Mouse (Mus musculus): ENCODE data around the gene Tmem30a. TPM values are rescaled to one million over a fixed set of nuclear protein-coding genes. Genes with fewer than 3 reads are reported as not detected.
A peak's percentile ranks its signal among the peaks of the same experiment; 100 is the strongest.

Gene Tmem30a
- polyA plus RNA-seq, 1 experiment from 2014 or later, result 84.9 TPM

GRCm38 (mm10) chr9:79823856-79824255 lies 30.5 kb upstream of the Tmem30a start:
- peaks cover 7% of the 10 kb centered on the region; the same call in 1 of the 2 replicates for H3K36me3 ChIP-seq (ENCODE audit: control insufficient read depth, insufficient read depth, low read length)
- H3K27ac ChIP-seq (ENCODE audit: low read depth, low read length), result no peak overlapping the region; the same call in 1 of the 2 replicates
- H3K4me2 ChIP-seq (ENCODE audit: low read depth, low read length, severe bottlenecking), result no peak overlapping the region
- peaks cover 8% of the 10 kb centered on the region; the same call in 1 of the 2 replicates for H3K4me1 ChIP-seq (replicated peaks; ENCODE audit: control insufficient read depth, insufficient read depth, low read length)
- WGBS, result 14% methylated on average over 2 of the region's 2 CpGs
- H3K4me3 ChIP-seq (ENCODE audit: low read depth, low read length), result no peak overlapping the region
- no peak overlapping the region for H3K9ac ChIP-seq (ENCODE audit: low read length)
- no peak for ATAC-seq (replicated peaks; ENCODE audit: low FRiP score)
- no peaks in the 10 kb centered on the region for H3K27me3 ChIP-seq (ENCODE audit: control insufficient read depth, insufficient read depth, low read length)
- H3K9me3 ChIP-seq (ENCODE audit: control insufficient read depth, low read length), result no peaks in the 10 kb centered on the region
- no peak for DNase-seq (ENCODE audit: low spot score)

GRCm38 (mm10) chr9:79823438-79823837 lies 30.1 kb upstream of the Tmem30a start:
- Histone ChIP-seq H3K9ac (ENCODE audit: low read length) (no peak overlapping the region), H3K4me1 (replicated peaks; ENCODE audit: control insufficient read depth, insufficient read depth, low read length) (peaks cover 8% of the 10 kb centered on the region; the same call in 1 of the 2 replicates), H3K27ac (ENCODE audit: low read depth, low read length) (peak overlapping the region; percentile 8; the same call in 1 of the 2 replicates), H3K4me2 (ENCODE audit: low read depth, low read length, severe bottlenecking) (no peak overlapping the region), H3K27me3 (ENCODE audit: control insufficient read depth, insufficient read depth, low read length) (no peaks in the 10 kb centered on the region), H3K4me3 (ENCODE audit: low read depth, low read length) (no peak overlapping the region), H3K9me3 (ENCODE audit: control insufficient read depth, low read length) (no peaks in the 10 kb centered on the region; the same call in 1 of the 2 replicates), H3K36me3 (ENCODE audit: control insufficient read depth, insufficient read depth, low read length) (peaks cover 11% of the 10 kb centered on the region; the same call in 1 of the 2 replicates)
- peak; percentile 90 for ATAC-seq (replicated peaks; ENCODE audit: low FRiP score)
- 18% methylated on average over 4 of the region's 4 CpGs for WGBS
- peak; percentile 61 for DNase-seq (ENCODE audit: low spot score)

DNA sequence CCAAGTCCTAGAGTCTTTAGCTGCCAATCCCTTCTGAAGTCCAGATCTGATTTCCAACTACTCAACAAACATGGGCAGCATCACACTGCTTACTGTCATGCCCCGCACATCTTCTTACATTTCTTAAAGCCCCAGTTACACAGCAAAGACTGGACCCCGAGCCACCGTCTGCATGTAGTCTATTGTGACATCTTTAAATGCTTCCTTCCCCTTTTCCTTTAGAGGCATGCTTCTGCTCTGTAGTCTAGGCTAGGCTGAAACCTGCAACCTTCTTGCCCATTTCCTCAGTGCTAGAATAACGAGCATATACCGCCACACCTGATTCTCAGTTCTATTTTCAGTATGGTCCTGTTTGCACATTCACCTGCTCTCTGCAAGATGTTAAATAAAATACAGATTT lies 23.2 kb upstream of the Tmem30a start:
- Histone ChIP-seq H3K27ac (ENCODE audit: low read depth, low read length) (no peak overlapping the region), H3K36me3 (ENCODE audit: control insufficient read depth, insufficient read depth, low read length) (peaks cover 17% of the 10 kb centered on the region; the same call in 1 of the 2 replicates), H3K27me3 (ENCODE audit: control insufficient read depth, insufficient read depth, low read length) (no peaks in the 10 kb centered on the region), H3K9ac (ENCODE audit: low read length) (no peak overlapping the region), H3K4me1 (replicated peaks; ENCODE audit: control insufficient read depth, insufficient read depth, low read length) (no peaks in the 10 kb centered on the region), H3K4me3 (ENCODE audit: low read depth, low read length) (no peak overlapping the region), H3K9me3 (ENCODE audit: control insufficient read depth, low read length) (peaks cover 4% of the 10 kb centered on the region; the same call in 1 of the 2 replicates), H3K4me2 (ENCODE audit: low read depth, low read length, severe bottlenecking) (no peak overlapping the region)
- 90% methylated on average over 5 of the region's 5 CpGs for WGBS
- DNase-seq (ENCODE audit: low spot score) (no peak), ATAC-seq (replicated peaks; ENCODE audit: low FRiP score) (no peak)

- H3K36me3 ChIP-seq (ENCODE audit: control insufficient read depth, insufficient read depth, low read length), result peaks cover 17% of the 10 kb centered on the region; the same call in 1 of the 2 replicates
- H3K4me3 ChIP-seq (ENCODE audit: low read depth, low read length), result no peak overlapping the region
- ATAC-seq (replicated peaks; ENCODE audit: low FRiP score), result no peak
- no peak overlapping the region for H3K9ac ChIP-seq (ENCODE audit: low read length)
- no peak overlapping the region for H3K27ac ChIP-seq (ENCODE audit: low read depth, low read length)
- H3K4me1 ChIP-seq (replicated peaks; ENCODE audit: control insufficient read depth, insufficient read depth, low read length), result no peaks in the 10 kb centered on the region
- DNase-seq (ENCODE audit: low spot score), result no peak
- H3K4me2 ChIP-seq (ENCODE audit: low read depth, low read length, severe bottlenecking), result no peak overlapping the region
- H3K27me3 ChIP-seq (ENCODE audit: control insufficient read depth, insufficient read depth, low read length), result no peaks in the 10 kb centered on the region
- 90% methylated on average over 11 of the region's 11 CpGs for WGBS
- peaks cover 4% of the 10 kb centered on the region; the same call in 1 of the 2 replicates for H3K9me3 ChIP-seq (ENCODE audit: control insufficient read depth, low read length)
Observed at GRCm38 (mm10) chr9:79816013-79816412, 22.7 kb upstream of the Tmem30a start.

GRCm38 (mm10) chr9:79814592-79814991 lies 21.3 kb upstream of the Tmem30a start:
- 93% methylated on average over 4 of the region's 4 CpGs for WGBS
- DNase-seq (ENCODE audit: low spot score), result no peak
- Histone ChIP-seq H3K4me1 (replicated peaks; ENCODE audit: control insufficient read depth, insufficient read depth, low read length) (no peaks in the 10 kb centered on the region), H3K4me3 (ENCODE audit: low read depth, low read length) (no peak overlapping the region), H3K4me2 (ENCODE audit: low read depth, low read length, severe bottlenecking) (no peak overlapping the region), H3K27ac (ENCODE audit: low read depth, low read length) (no peak overlapping the region), H3K9ac (ENCODE audit: low read length) (no peak overlapping the region), H3K36me3 (ENCODE audit: control insufficient read depth, insufficient read depth, low read length) (peaks cover 13% of the 10 kb centered on the region; the same call in 1 of the 2 replicates), H3K27me3 (ENCODE audit: control insufficient read depth, insufficient read depth, low read length) (no peaks in the 10 kb centered on the region), H3K9me3 (ENCODE audit: control insufficient read depth, low read length) (peaks cover 4% of the 10 kb centered on the region; the same call in 1 of the 2 replicates)
- ATAC-seq (replicated peaks; ENCODE audit: low FRiP score), result no peak

GRCm38 (mm10) chr9:79810969-79811902 lies 17.9 kb upstream of the Tmem30a start:
- no peak for ATAC-seq (replicated peaks; ENCODE audit: low FRiP score)
- WGBS, result 80% methylated on average over 10 of the region's 11 CpGs

DNA sequence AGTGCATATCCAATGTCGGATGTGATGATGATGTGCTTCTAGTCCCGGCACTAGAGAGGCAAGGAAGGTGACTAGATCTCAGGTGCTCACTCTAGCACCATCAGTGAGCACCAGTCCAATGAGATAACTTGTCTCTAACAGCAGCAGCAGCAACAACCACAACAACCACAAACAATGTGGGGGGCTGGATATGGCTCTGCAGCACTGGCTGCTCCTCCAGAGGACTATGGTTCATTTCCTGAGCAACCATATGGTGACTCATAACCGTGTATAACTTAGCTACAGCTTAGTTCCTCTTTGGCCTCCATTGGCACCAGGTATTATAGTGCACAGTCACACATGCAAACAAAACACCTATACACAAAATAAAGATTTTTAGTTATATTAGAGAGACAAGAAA lies 17.2 kb upstream of the Tmem30a start:
- H3K27me3 ChIP-seq (ENCODE audit: control insufficient read depth, insufficient read depth, low read length), result no peaks in the 10 kb centered on the region
- no peak for ATAC-seq (replicated peaks; ENCODE audit: low FRiP score)
- H3K4me3 ChIP-seq (ENCODE audit: low read depth, low read length), result no peak overlapping the region
- H3K27ac ChIP-seq (ENCODE audit: low read depth, low read length), result no peak overlapping the region
- no peak for DNase-seq (ENCODE audit: low spot score)
- no peaks in the 10 kb centered on the region for H3K9me3 ChIP-seq (ENCODE audit: control insufficient read depth, low read length)
- no peak overlapping the region for H3K9ac ChIP-seq (ENCODE audit: low read length)
- WGBS, result 91% methylated on average over 3 of the region's 3 CpGs
- H3K4me2 ChIP-seq (ENCODE audit: low read depth, low read length, severe bottlenecking), result no peak overlapping the region
- no peaks in the 10 kb centered on the region for H3K36me3 ChIP-seq (ENCODE audit: control insufficient read depth, insufficient read depth, low read length)
- H3K4me1 ChIP-seq (replicated peaks; ENCODE audit: control insufficient read depth, insufficient read depth, low read length), result no peaks in the 10 kb centered on the region

More at GRCm38 (mm10) chr9:79810969-79811902, 17.9 kb upstream of the Tmem30a start:
- Histone ChIP-seq H3K36me3 (ENCODE audit: control insufficient read depth, insufficient read depth, low read length) (no peaks in the 10 kb centered on the region), H3K27me3 (ENCODE audit: control insufficient read depth, insufficient read depth, low read length) (no peaks in the 10 kb centered on the region), H3K4me1 (replicated peaks; ENCODE audit: control insufficient read depth, insufficient read depth, low read length) (no peaks in the 10 kb centered on the region), H3K9me3 (ENCODE audit: control insufficient read depth, low read length) (no peaks in the 10 kb centered on the region), H3K4me3 (ENCODE audit: low read depth, low read length) (no peak overlapping the region), H3K4me2 (ENCODE audit: low read depth, low read length, severe bottlenecking) (no peak overlapping the region), H3K9ac (ENCODE audit: low read length) (no peak overlapping the region), H3K27ac (ENCODE audit: low read depth, low read length) (no peak overlapping the region)
- no peak for DNase-seq (ENCODE audit: low spot score)

- Histone ChIP-seq H3K4me3 (ENCODE audit: low read depth, low read length) (no peak overlapping the region), H3K9me3 (ENCODE audit: control insufficient read depth, low read length) (no peaks in the 10 kb centered on the region), H3K9ac (ENCODE audit: low read length) (no peak overlapping the region), H3K4me2 (ENCODE audit: low read depth, low read length, severe bottlenecking) (no peak overlapping the region), H3K27ac (ENCODE audit: low read depth, low read length) (no peak overlapping the region), H3K4me1 (replicated peaks; ENCODE audit: control insufficient read depth, insufficient read depth, low read length) (no peaks in the 10 kb centered on the region), H3K36me3 (ENCODE audit: control insufficient read depth, insufficient read depth, low read length) (no peaks in the 10 kb centered on the region), H3K27me3 (ENCODE audit: control insufficient read depth, insufficient read depth, low read length) (no peaks in the 10 kb centered on the region)
- ATAC-seq (replicated peaks; ENCODE audit: low FRiP score) (no peak), DNase-seq (ENCODE audit: low spot score) (no peak)
- WGBS, result 85% methylated on average over 6 of the region's 6 CpGs
Observed at GRCm38 (mm10) chr9:79809411-79809810, 16.1 kb upstream of the Tmem30a start.
